Mouse (Mus musculus): ENCODE measurements around the gene Adamts18. TPM values are rescaled to one million over a fixed set of nuclear protein-coding genes. Genes with fewer than 3 reads are reported as not detected.

Gene Adamts18
- total and polyA plus RNA-seq, 3 experiments, result 0.16 TPM; not detected in 2

- H3K4me3 ChIP-seq (ENCODE audit: low read depth, low read length), result no peak overlapping the region
- H3K27me3 ChIP-seq (ENCODE audit: insufficient read depth, low read length), result no peaks in the 10 kb centered on the region
- no peak for ATAC-seq (ENCODE audit: extremely low read depth, insufficient number of reproducible peaks, low FRiP score, poor library complexity, severe bottlenecking)
- H3K4me1 ChIP-seq (ENCODE audit: insufficient read depth, low read depth, low read length), result no peaks in the 10 kb centered on the region
- H3K36me3 ChIP-seq (replicated peaks), result no peaks in the 10 kb centered on the region
- peaks cover 25% of the 10 kb centered on the region for H3K9me3 ChIP-seq (replicated peaks)
- DNase-seq (ENCODE audit: low spot score), result no peak
- TF ChIP-seq TAL1 (conservative IDR thresholded peaks at IDR 0.05; ENCODE audit: low read depth, low read length) (no peak), GATA1 (IDR thresholded peaks at IDR 0.05; ENCODE audit: borderline replicate concordance, low read length) (no peak), GATA2 (IDR thresholded peaks at IDR 0.05; ENCODE audit: borderline replicate concordance, low read depth, low read length) (no peak), POLR2AphosphoS5 (IDR thresholded peaks at IDR 0.05; ENCODE audit: insufficient replicate concordance, low read depth, low read length) (no peak), CTCF (IDR thresholded peaks at IDR 0.05; ENCODE audit: low read depth, low read length) (no peak)
These were observed 173.3 kb downstream of the Adamts18 start for GRCm38 (mm10) chr8:113675281-113675680.

- DNase-seq (ENCODE audit: low spot score) (no peak), ATAC-seq (ENCODE audit: extremely low read depth, insufficient number of reproducible peaks, low FRiP score, poor library complexity, severe bottlenecking) (no peak)
- Histone ChIP-seq H3K9me3 (replicated peaks) (peaks cover 25% of the 10 kb centered on the region), H3K27me3 (ENCODE audit: insufficient read depth, low read length) (no peaks in the 10 kb centered on the region), H3K4me3 (ENCODE audit: low read depth, low read length) (no peak overlapping the region), H3K4me1 (ENCODE audit: insufficient read depth, low read depth, low read length) (no peaks in the 10 kb centered on the region), H3K36me3 (replicated peaks) (no peaks in the 10 kb centered on the region)
- TF ChIP-seq CTCF (IDR thresholded peaks at IDR 0.05; ENCODE audit: low read depth, low read length) (no peak), POLR2AphosphoS5 (IDR thresholded peaks at IDR 0.05; ENCODE audit: insufficient replicate concordance, low read depth, low read length) (no peak), TAL1 (conservative IDR thresholded peaks at IDR 0.05; ENCODE audit: low read depth, low read length) (no peak), GATA1 (IDR thresholded peaks at IDR 0.05; ENCODE audit: borderline replicate concordance, low read length) (no peak), GATA2 (IDR thresholded peaks at IDR 0.05; ENCODE audit: borderline replicate concordance, low read depth, low read length) (no peak)
These were observed 173.9 kb downstream of the Adamts18 start for GRCm38 (mm10) chr8:113674611-113675010.

GRCm38 (mm10) chr8:113673300-113673699, 175.2 kb downstream of the Adamts18 start:
- Histone ChIP-seq H3K27me3 (ENCODE audit: insufficient read depth, low read length) (no peaks in the 10 kb centered on the region), H3K4me3 (ENCODE audit: low read depth, low read length) (no peak overlapping the region), H3K36me3 (replicated peaks) (no peaks in the 10 kb centered on the region), H3K4me1 (ENCODE audit: insufficient read depth, low read depth, low read length) (no peaks in the 10 kb centered on the region), H3K9me3 (replicated peaks) (peaks cover 20% of the 10 kb centered on the region)
- TF ChIP-seq TAL1 (conservative IDR thresholded peaks at IDR 0.05; ENCODE audit: low read depth, low read length) (no peak), POLR2AphosphoS5 (IDR thresholded peaks at IDR 0.05; ENCODE audit: insufficient replicate concordance, low read depth, low read length) (no peak), CTCF (IDR thresholded peaks at IDR 0.05; ENCODE audit: low read depth, low read length) (no peak), GATA1 (IDR thresholded peaks at IDR 0.05; ENCODE audit: borderline replicate concordance, low read length) (no peak), GATA2 (IDR thresholded peaks at IDR 0.05; ENCODE audit: borderline replicate concordance, low read depth, low read length) (no peak)
- ATAC-seq (ENCODE audit: extremely low read depth, insufficient number of reproducible peaks, low FRiP score, poor library complexity, severe bottlenecking), result no peak
- no peak for DNase-seq (ENCODE audit: low spot score)

GRCm38 (mm10) chr8:113672599-113673255, 175.8 kb downstream of the Adamts18 start:
- Histone ChIP-seq H3K27me3 (ENCODE audit: insufficient read depth, low read length) (no peaks in the 10 kb centered on the region), H3K4me1 (ENCODE audit: insufficient read depth, low read depth, low read length) (no peaks in the 10 kb centered on the region), H3K36me3 (replicated peaks) (no peaks in the 10 kb centered on the region), H3K4me3 (ENCODE audit: low read depth, low read length) (no peak overlapping the region), H3K9me3 (replicated peaks) (peaks cover 20% of the 10 kb centered on the region)
- TF ChIP-seq POLR2AphosphoS5 (IDR thresholded peaks at IDR 0.05; ENCODE audit: insufficient replicate concordance, low read depth, low read length) (no peak), TAL1 (conservative IDR thresholded peaks at IDR 0.05; ENCODE audit: low read depth, low read length) (no peak), GATA1 (IDR thresholded peaks at IDR 0.05; ENCODE audit: borderline replicate concordance, low read length) (no peak), CTCF (IDR thresholded peaks at IDR 0.05; ENCODE audit: low read depth, low read length) (no peak), GATA2 (IDR thresholded peaks at IDR 0.05; ENCODE audit: borderline replicate concordance, low read depth, low read length) (no peak)
- ATAC-seq (ENCODE audit: extremely low read depth, insufficient number of reproducible peaks, low FRiP score, poor library complexity, severe bottlenecking), result no peak
- DNase-seq (ENCODE audit: low spot score), result no peak

- no peak overlapping the region for H3K4me3 ChIP-seq (ENCODE audit: low read depth, low read length)
- no peaks in the 10 kb centered on the region for H3K27me3 ChIP-seq (ENCODE audit: insufficient read depth, low read length)
- H3K36me3 ChIP-seq (replicated peaks), result no peaks in the 10 kb centered on the region
- TF ChIP-seq TAL1 (conservative IDR thresholded peaks at IDR 0.05; ENCODE audit: low read depth, low read length), result no peak
- no peak for TF ChIP-seq GATA1 (IDR thresholded peaks at IDR 0.05; ENCODE audit: borderline replicate concordance, low read length)
- TF ChIP-seq CTCF (IDR thresholded peaks at IDR 0.05; ENCODE audit: low read depth, low read length), result no peak
- TF ChIP-seq GATA2 (IDR thresholded peaks at IDR 0.05; ENCODE audit: borderline replicate concordance, low read depth, low read length), result no peak
- no peak for TF ChIP-seq POLR2AphosphoS5 (IDR thresholded peaks at IDR 0.05; ENCODE audit: insufficient replicate concordance, low read depth, low read length)
- H3K4me1 ChIP-seq (ENCODE audit: insufficient read depth, low read depth, low read length), result no peaks in the 10 kb centered on the region
- ATAC-seq (ENCODE audit: extremely low read depth, insufficient number of reproducible peaks, low FRiP score, poor library complexity, severe bottlenecking), result no peak
- peaks cover 38% of the 10 kb centered on the region for H3K9me3 ChIP-seq (replicated peaks)
- DNase-seq (ENCODE audit: low spot score), result no peak
These were observed 178.6 kb downstream of the Adamts18 start for GRCm38 (mm10) chr8:113669924-113670323.

GRCm38 (mm10) chr8:113666714-113667432, 181.7 kb downstream of the Adamts18 start:
- no peaks in the 10 kb centered on the region for H3K36me3 ChIP-seq (replicated peaks)
- TF ChIP-seq TAL1 (conservative IDR thresholded peaks at IDR 0.05; ENCODE audit: low read depth, low read length) (no peak), POLR2AphosphoS5 (IDR thresholded peaks at IDR 0.05; ENCODE audit: insufficient replicate concordance, low read depth, low read length) (no peak), CTCF (IDR thresholded peaks at IDR 0.05; ENCODE audit: low read depth, low read length) (no peak), GATA1 (IDR thresholded peaks at IDR 0.05; ENCODE audit: borderline replicate concordance, low read length) (no peak)
- no peaks in the 10 kb centered on the region for H3K4me1 ChIP-seq (ENCODE audit: insufficient read depth, low read depth, low read length)
- DNase-seq (ENCODE audit: low spot score), result no peak
- no peak for ATAC-seq (ENCODE audit: extremely low read depth, insufficient number of reproducible peaks, low FRiP score, poor library complexity, severe bottlenecking)
- H3K27me3 ChIP-seq (ENCODE audit: insufficient read depth, low read length), result no peaks in the 10 kb centered on the region
- no peak overlapping the region for H3K4me3 ChIP-seq (ENCODE audit: low read depth, low read length)
- peaks cover 30% of the 10 kb centered on the region for H3K9me3 ChIP-seq (replicated peaks)
